Mouse (Mus musculus) neural tube, embryonic 14.5 days (tissue): ENCODE measurements around the gene Ccdc125. TPM values are rescaled to one million over a fixed set of nuclear protein-coding genes. Genes with fewer than 3 reads are reported as not detected.

Source experiments
- ATAC-seq: fragments of 200-750 bp; cut with Nextera tagmentation; 2 replicates; pipeline ENCODE4 v1.8.0; 2017; ENCODE audit warnings: low read depth, mild to moderate bottlenecking, moderate TSS enrichment, moderate library complexity
- H3K27ac ChIP-seq: fragments of 300-500 bp; sonication (generic); 2 replicates; pipeline ENCODE4 v1.5.1; 2014; ENCODE audit warnings: low read depth, mild to moderate bottlenecking, control low read depth, low read length, moderate library complexity, mixed read lengths
- H3K27me3 ChIP-seq: fragments of 300-500 bp; sonication (generic); 2 replicates; pipeline ENCODE4 v1.6.1; 2014; ENCODE audit warnings: low read length; ENCODE audit not compliant: control insufficient read depth, insufficient read depth
- H3K36me3 ChIP-seq: fragments of 300-500 bp; sonication (generic); 2 replicates; pipeline ENCODE4 v1.6.1; 2014; ENCODE audit warnings: low read length, mixed read lengths; ENCODE audit not compliant: control insufficient read depth, insufficient read depth
- H3K4me1 ChIP-seq: fragments of 300-500 bp; sonication (generic); 2 replicates; pipeline ENCODE4 v1.6.1; 2014; ENCODE audit warnings: low read length; ENCODE audit not compliant: control insufficient read depth, insufficient read depth
- H3K4me2 ChIP-seq: fragments of 300-500 bp; sonication (generic); 2 replicates; pipeline ENCODE4 v1.6.1; 2014; ENCODE audit warnings: mild to moderate bottlenecking, low read depth, low read length, control low read depth
- H3K4me3 ChIP-seq: fragments of 300-500 bp; sonication (generic); 2 replicates; pipeline ENCODE4 v1.5.1; 2014; ENCODE audit warnings: low read depth, low read length, control low read depth, mixed read lengths
- H3K9ac ChIP-seq: fragments of 300-500 bp; sonication (generic); replicated peaks from 2 replicates; pipeline ENCODE4 v1.6.1; 2014; ENCODE audit warnings: low read depth, mild to moderate bottlenecking, control low read depth, low read length, mixed read lengths
- H3K9me3 ChIP-seq: fragments of 300-500 bp; sonication (generic); 2 replicates; pipeline ENCODE4 v1.6.1; 2016; ENCODE audit warnings: low read length; ENCODE audit not compliant: control insufficient read depth
- WGBS: fragments of 180-500 bp; shearing (Covaris S2); extraction: QIAGEN DNeasy Blood & Tissue Kit; methylation state at CpG from one replicate; pipeline ENCODE4 v1.1.7; 2014; 5-methylcytosine and 5-hydroxymethylcytosine counted together
- polyA plus RNA-seq: library from polyadenylated mRNA; unstranded; fragments of >200 nt; fragmentation: Nextera tagmentation; extraction: Ambion mirVana; gene quantifications from 2 replicates; pipeline ENCODE4 v1.2.1, GENCODE M21; 2014

Gene Ccdc125
- 1.1 and 1.6 TPM in 2 replicates for polyA plus RNA-seq

GRCm38 (mm10) chr13:100669291-100670022 is at the start of gene Ccdc125:
Gene Ccdc125, plus strand, starts transcription at chr13:100669717.
- peak within 1 kb of the TSS; percentile 60 for H3K4me2 ChIP-seq
- H3K9ac ChIP-seq: peak within 1 kb of the TSS; percentile 46
- peak; percentile 83 for ATAC-seq
- H3K36me3 ChIP-seq: peaks cover 10% of the 10 kb centered on the region
- under 1% methylated on average over 44 of the region's 44 CpGs for WGBS
- H3K27ac ChIP-seq: no peak within 1 kb of the TSS
- peak within 1 kb of the TSS; percentile 36 for H3K4me3 ChIP-seq
- no peaks in the 10 kb centered on the region for H3K4me1 ChIP-seq
- no peaks in the 10 kb centered on the region for H3K9me3 ChIP-seq
- no peaks in the 10 kb centered on the region for H3K27me3 ChIP-seq

- Histone ChIP-seq H3K36me3 (peaks cover 51% of the 10 kb centered on the region), H3K9me3 (no peaks in the 10 kb centered on the region), H3K27me3 (peaks cover 7% of the 10 kb centered on the region; the same call in 1 of the 2 replicates), H3K4me1 (no peaks in the 10 kb centered on the region), H3K27ac (no peak overlapping the region), H3K4me3 (no peak overlapping the region), H3K4me2 (no peak overlapping the region), H3K9ac (no peak overlapping the region)
- ATAC-seq: no peak
- WGBS: 87% methylated on average over 4 of the region's 4 CpGs
Measured at GRCm38 (mm10) chr13:100622241-100622640, 47.3 kb upstream of the Ccdc125 start.

GRCm38 (mm10) chr13:100634106-100634691 is 35.3 kb upstream of the Ccdc125 start:
- WGBS: 95% methylated on average over 3 of the region's 3 CpGs
- no peak for ATAC-seq
- Histone ChIP-seq H3K4me3 (no peak overlapping the region), H3K36me3 (peaks cover 45% of the 10 kb centered on the region), H3K9me3 (no peaks in the 10 kb centered on the region), H3K27me3 (no peaks in the 10 kb centered on the region), H3K27ac (no peak overlapping the region), H3K9ac (no peak overlapping the region), H3K4me1 (no peaks in the 10 kb centered on the region), H3K4me2 (no peak overlapping the region)

- Histone ChIP-seq H3K9ac (no peak overlapping the region), H3K36me3 (peaks cover 38% of the 10 kb centered on the region), H3K4me2 (no peak overlapping the region), H3K4me1 (no peaks in the 10 kb centered on the region), H3K4me3 (no peak overlapping the region), H3K9me3 (no peaks in the 10 kb centered on the region), H3K27ac (no peak overlapping the region), H3K27me3 (no peaks in the 10 kb centered on the region)
- WGBS: 92% methylated on average over 4 of the region's 4 CpGs
- ATAC-seq: no peak
Measured at GRCm38 (mm10) chr13:100642471-100643209, 26.9 kb upstream of the Ccdc125 start.

GRCm38 (mm10) chr13:100648223-100648622 is 21.3 kb upstream of the Ccdc125 start:
- no peak overlapping the region for H3K9ac ChIP-seq
- H3K4me3 ChIP-seq: no peak overlapping the region
- peaks cover 6% of the 10 kb centered on the region for H3K4me1 ChIP-seq
- H3K27ac ChIP-seq: no peak overlapping the region
- H3K4me2 ChIP-seq: no peak overlapping the region
- H3K36me3 ChIP-seq: peaks cover 26% of the 10 kb centered on the region
- H3K9me3 ChIP-seq: no peaks in the 10 kb centered on the region
- WGBS: 96% methylated on average over 8 of the region's 8 CpGs
- H3K27me3 ChIP-seq: no peaks in the 10 kb centered on the region
- ATAC-seq: no peak

GRCm38 (mm10) chr13:100650550-100651438 is 18.7 kb upstream of the Ccdc125 start, which contains the start of the genes Ak6 and Rad17:
Gene Ak6, plus strand, starts transcription at chr13:100650979.
Gene Rad17, minus strand, starts transcription at chr13:100651051.
- WGBS: under 1% methylated on average over 55 of the region's 73 CpGs
- Histone ChIP-seq H3K27me3 (no peaks in the 10 kb centered on the region), H3K4me2 (peak within 1 kb of the TSS; percentile 54), H3K27ac (peak within 1 kb of the TSS; percentile 98), H3K9me3 (no peaks in the 10 kb centered on the region), H3K36me3 (peaks cover 2% of the 10 kb centered on the region; the same call in 1 of the 2 replicates), H3K9ac (peak within 1 kb of the TSS; percentile 91), H3K4me3 (peak within 1 kb of the TSS; percentile 75), H3K4me1 (peaks cover 6% of the 10 kb centered on the region)
- ATAC-seq: peak; percentile 99

- 1% methylated on average over 44 of the region's 63 CpGs for WGBS
- ATAC-seq: no peak; the same call in 1 of the 2 replicates
Measured at GRCm38 (mm10) chr13:100651439-100652186, 17.9 kb upstream of the Ccdc125 start, which contains the start of gene Taf9. Gene Taf9, plus strand, starts transcription at chr13:100651579.

GRCm38 (mm10) chr13:100658091-100658490 is 11.4 kb upstream of the Ccdc125 start:
- Histone ChIP-seq H3K9me3 (no peaks in the 10 kb centered on the region), H3K36me3 (0 out of 2 replicates have a peak, but pooled peaks cover 3% of the 10 kb centered on the region), H3K4me1 (no peaks in the 10 kb centered on the region), H3K9ac (no peak overlapping the region), H3K4me2 (no peak overlapping the region), H3K27ac (no peak overlapping the region), H3K4me3 (no peak overlapping the region), H3K27me3 (no peaks in the 10 kb centered on the region)
- WGBS: 91% methylated on average over 5 of the region's 5 CpGs
- ATAC-seq: no peak

More at GRCm38 (mm10) chr13:100651439-100652186, 17.9 kb upstream of the Ccdc125 start, which contains the start of gene Taf9:
- peak within 1 kb of the TSS; percentile 91 for H3K9ac ChIP-seq
- H3K36me3 ChIP-seq: 0 out of 2 replicates have a peak, but pooled peaks cover 3% of the 10 kb centered on the region
- H3K4me2 ChIP-seq: peak within 1 kb of the TSS; percentile 54
- H3K27me3 ChIP-seq: no peaks in the 10 kb centered on the region
- no peaks in the 10 kb centered on the region for H3K9me3 ChIP-seq
- H3K4me1 ChIP-seq: peaks cover 6% of the 10 kb centered on the region
- H3K27ac ChIP-seq: peak within 1 kb of the TSS; percentile 98
- H3K4me3 ChIP-seq: peak within 1 kb of the TSS; percentile 75
